Mouse (Mus musculus) kidney, adult 2 months (tissue): ENCODE results near the gene Fkbp3. TPM values are rescaled to one million over a fixed set of nuclear protein-coding genes. Genes with fewer than 3 reads are reported as not detected.
A peak's percentile ranks its signal among the peaks of the same experiment; 100 is the strongest.

Source experiments
- DNase-seq: peaks from one replicate; pipeline ENCODE4 v3.0.0; 2021
- H3K27ac ChIP-seq: fragments of 200-500 bp; 2 replicates; pipeline ENCODE4 v1.5.1; 2012; ENCODE audit warnings: low read depth, low read length, control low read depth, inconsistent platforms; ENCODE audit not compliant: insufficient read depth
- H3K27me3 ChIP-seq: fragments of 200-500 bp; replicated peaks from 2 replicates; pipeline ENCODE4 v1.6.1; 2012; ENCODE audit warnings: mild to moderate bottlenecking, moderate library complexity, low read length, inconsistent platforms; ENCODE audit not compliant: control insufficient read depth, insufficient read depth
- H3K36me3 ChIP-seq: fragments of 200-500 bp; 2 replicates; pipeline ENCODE4 v1.6.1; 2012; ENCODE audit warnings: mild to moderate bottlenecking, moderate library complexity, low read length, inconsistent platforms; ENCODE audit not compliant: control insufficient read depth, insufficient read depth
- H3K4me1 ChIP-seq: fragments of 200-500 bp; 2 replicates; pipeline ENCODE4 v1.6.1; 2011; ENCODE audit warnings: low read length; ENCODE audit not compliant: control insufficient read depth, insufficient read depth
- H3K4me3 ChIP-seq: fragments of 200-500 bp; 2 replicates; pipeline ENCODE4 v1.5.1; 2011; ENCODE audit warnings: mild to moderate bottlenecking, low read depth, low read length, control low read depth; ENCODE audit not compliant: insufficient read depth
- CTCF ChIP-seq: fragments of 200-500 bp; conservative IDR thresholded peaks from 2 replicates; pipeline ENCODE4 v1.5.1; 2011; ENCODE audit warnings: low read depth, mild to moderate bottlenecking, control low read depth, low read length, moderate library complexity, mixed read lengths; ENCODE audit not compliant: insufficient read depth, insufficient read length
- POLR2A ChIP-seq: fragments of 200-500 bp; IDR thresholded peaks from one replicate; pipeline ENCODE4 v1.6.1; 2011; ENCODE audit warnings: low read depth, low read length, control low read depth
- WGBS: fragments of 180-500 bp; shearing (Covaris S2); methylation state at CpG from one replicate; pipeline ENCODE4 v1.1.7; 2018; 5-methylcytosine and 5-hydroxymethylcytosine counted together
- polyA plus RNA-seq: library from polyadenylated mRNA; depleted of rRNA; stranded (reverse); fragments of >200 nt; gene quantifications from 2 replicates; pipeline ENCODE4 v1.2.3, GENCODE M21; 2012; rRNA removed

The Fkbp3 gene
- polyA plus RNA-seq, 1 experiment: 80.3 TPM

GRCm38 (mm10) chr12:65036190-65036870, 37.5 kb downstream of the Fkbp3 start, which contains the start of gene Prpf39:
Gene Prpf39 (plus strand): TSS chr12:65036333.
- H3K4me3 ChIP-seq: peak within 1 kb of the TSS; percentile 100
- peak within 1 kb of the TSS; percentile 99 for H3K27ac ChIP-seq
- no peaks in the 10 kb centered on the region for H3K36me3 ChIP-seq
- no peaks in the 10 kb centered on the region for H3K27me3 ChIP-seq
- TF ChIP-seq CTCF (no peak), POLR2A (peak; percentile 62)
- DNase-seq: peak; percentile 95
- peaks cover 2% of the 10 kb centered on the region; the same call in 1 of the 2 replicates for H3K4me1 ChIP-seq
- under 1% methylated on average over 65 of the region's 65 CpGs for WGBS

GRCm38 (mm10) chr12:65035839-65036189, 38.0 kb downstream of the Fkbp3 start:
- H3K27me3 ChIP-seq: no peaks in the 10 kb centered on the region
- H3K4me3 ChIP-seq: peak overlapping the region; percentile 100
- WGBS: 41% methylated on average over 8 of the region's 8 CpGs
- peak overlapping the region; percentile 80; the same call in 1 of the 2 replicates for H3K27ac ChIP-seq
- TF ChIP-seq POLR2A (no peak), CTCF (no peak)
- no peaks in the 10 kb centered on the region for H3K36me3 ChIP-seq
- no peak for DNase-seq
- peaks cover 2% of the 10 kb centered on the region; the same call in 1 of the 2 replicates for H3K4me1 ChIP-seq

DNA sequence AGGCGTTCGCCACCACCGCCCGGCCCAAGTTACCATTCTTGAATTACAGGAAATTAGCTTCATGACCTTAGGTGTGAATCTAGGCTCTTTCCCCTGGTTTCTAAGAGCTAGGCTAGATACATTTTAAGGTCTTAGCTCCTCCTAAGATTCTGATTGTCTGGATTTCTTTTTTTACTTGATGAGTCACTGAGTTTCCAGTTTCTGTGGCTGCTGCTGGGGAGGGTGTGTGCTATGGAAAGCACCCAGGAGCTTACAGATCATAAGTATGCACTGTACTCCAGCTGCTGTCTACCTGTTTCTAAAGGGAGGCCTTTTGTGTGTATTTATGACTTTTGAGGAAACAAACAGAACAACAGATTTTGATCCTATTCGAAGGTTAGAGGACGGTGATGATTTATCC, 51.0 kb downstream of the Fkbp3 start:
- TF ChIP-seq POLR2A: no peak
- TF ChIP-seq CTCF: no peak
- H3K4me3 ChIP-seq: no peak overlapping the region
- H3K4me1 ChIP-seq: no peaks in the 10 kb centered on the region
- DNase-seq: no peak
- peaks cover 2% of the 10 kb centered on the region for H3K36me3 ChIP-seq
- WGBS: 98% methylated on average over 6 of the region's 6 CpGs
- H3K27ac ChIP-seq: no peak overlapping the region
- H3K27me3 ChIP-seq: no peaks in the 10 kb centered on the region

Other genes with a start within 250 kb of the Fkbp3 start
- gene Gm527, start 156.1 kb downstream of the Fkbp3 start, polyA plus RNA-seq: 0.33 and 0.50 TPM in 2 replicates
- 1.4 and 2.2 TPM in 2 replicates for gene Klhl28, start 108.5 kb downstream of the Fkbp3 start, polyA plus RNA-seq
- gene Togaram1, start 108.2 kb downstream of the Fkbp3 start, polyA plus RNA-seq: 4.8 and 5.8 TPM in 2 replicates
- gene Prpf39, start 37.7 kb downstream of the Fkbp3 start, polyA plus RNA-seq: 6.3 and 6.7 TPM in 2 replicates
- 1.0 and 1.2 TPM in 2 replicates for gene Fancm, start 1.6 kb upstream of the Fkbp3 start, polyA plus RNA-seq
- 0.03 TPM in 1 of 2 replicates, not detected in the other for gene Mis18bp1, start 98.6 kb upstream of the Fkbp3 start, polyA plus RNA-seq
- not detected in 2 replicates for gene Wdr20rt, start 151.5 kb upstream of the Fkbp3 start, polyA plus RNA-seq